Mouse (Mus musculus) lung, embryonic 16.5 days (tissue): ENCODE results near the gene Galnt18. TPM values are rescaled to one million over a fixed set of nuclear protein-coding genes. Genes with fewer than 3 reads are reported as not detected.

Experiments
- ATAC-seq: fragments of 200-750 bp; cut with Nextera tagmentation; 2 replicates; pipeline ENCODE4 v1.8.0; 2017; ENCODE audit warnings: low read depth, mild to moderate bottlenecking, moderate library complexity
- H3K27ac ChIP-seq: fragments of 300-500 bp; sonication (generic); 2 replicates; pipeline ENCODE4 v1.5.1; 2014; ENCODE audit warnings: mild to moderate bottlenecking, control low read depth, low read length
- H3K27me3 ChIP-seq: fragments of 300-500 bp; sonication (generic); 2 replicates; pipeline ENCODE4 v1.6.1; 2014; ENCODE audit warnings: low read depth, low read length, mixed read lengths; ENCODE audit not compliant: control insufficient read depth, insufficient read depth
- H3K36me3 ChIP-seq: fragments of 300-500 bp; sonication (generic); 2 replicates; pipeline ENCODE4 v1.6.1; 2014; ENCODE audit warnings: low read length; ENCODE audit not compliant: control insufficient read depth, insufficient read depth
- H3K4me1 ChIP-seq: fragments of 300-500 bp; sonication (generic); replicated peaks from 2 replicates; pipeline ENCODE4 v1.6.1; 2014; ENCODE audit warnings: low read length, mixed read lengths; ENCODE audit not compliant: control insufficient read depth, insufficient read depth
- H3K4me2 ChIP-seq: fragments of 300-500 bp; sonication (generic); 2 replicates; pipeline ENCODE4 v1.6.1; 2014; ENCODE audit warnings: low read depth, low read length, control low read depth
- H3K4me3 ChIP-seq: fragments of 300-500 bp; sonication (generic); 2 replicates; pipeline ENCODE4 v1.5.1; 2014; ENCODE audit warnings: mild to moderate bottlenecking, low read length, control low read depth
- H3K9ac ChIP-seq: fragments of 300-500 bp; sonication (generic); 2 replicates; pipeline ENCODE4 v1.6.1; 2014; ENCODE audit warnings: low read length, control low read depth
- H3K9me3 ChIP-seq: fragments of 300-500 bp; sonication (generic); 2 replicates; pipeline ENCODE4 v1.6.1; 2016; ENCODE audit warnings: low read length; ENCODE audit not compliant: control insufficient read depth
- WGBS: fragments of 180-500 bp; shearing (Covaris S2); extraction: QIAGEN DNeasy Blood & Tissue Kit; methylation state at CpG from one replicate; pipeline ENCODE4 v1.1.7; 2014; 5-methylcytosine and 5-hydroxymethylcytosine counted together
- polyA plus RNA-seq: library from polyadenylated mRNA; unstranded; fragments of >200 nt; fragmentation: Nextera tagmentation; extraction: Ambion mirVana; gene quantifications from 2 replicates; pipeline ENCODE4 v1.2.1, GENCODE M21; 2015

The Galnt18 gene
- polyA plus RNA-seq, 1 experiment from 2014 or later: 48.0 TPM

- no peak for ATAC-seq
- Histone ChIP-seq H3K4me3 (no peak overlapping the region), H3K4me1 (no peaks in the 10 kb centered on the region), H3K36me3 (no peaks in the 10 kb centered on the region), H3K4me2 (no peak overlapping the region), H3K9me3 (no peaks in the 10 kb centered on the region), H3K27ac (no peak overlapping the region), H3K9ac (no peak overlapping the region), H3K27me3 (no peaks in the 10 kb centered on the region)
- 70% methylated on average over 6 of the region's 6 CpGs for WGBS
These were observed 199.2 kb downstream of the Galnt18 start for GRCm38 (mm10) chr7:111580547-111580946.

DNA sequence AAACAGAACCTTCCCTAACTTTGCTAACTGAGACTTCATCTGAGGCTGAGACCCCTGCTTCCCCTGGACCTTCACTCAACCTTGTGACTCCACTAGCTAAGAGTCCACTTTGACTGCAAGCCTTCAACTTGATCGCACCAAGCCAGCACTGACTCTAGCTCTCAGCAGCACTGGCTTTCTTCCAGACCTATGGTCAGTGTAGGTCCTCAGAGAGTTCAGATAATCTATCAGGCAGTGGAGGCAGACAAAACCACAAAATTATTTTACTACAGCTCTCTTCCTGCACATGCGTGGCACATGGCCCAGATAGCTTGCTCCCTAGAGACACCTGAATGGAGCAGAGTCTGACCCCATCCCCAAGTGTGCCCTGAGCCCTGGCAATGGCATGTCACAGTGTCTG lies 204.7 kb downstream of the Galnt18 start:
- H3K4me2 ChIP-seq: no peak overlapping the region
- no peaks in the 10 kb centered on the region for H3K4me1 ChIP-seq
- 59% methylated on average over 2 of the region's 2 CpGs for WGBS
- no peak overlapping the region for H3K27ac ChIP-seq
- H3K9ac ChIP-seq: no peak overlapping the region
- H3K4me3 ChIP-seq: no peak overlapping the region
- no peaks in the 10 kb centered on the region for H3K27me3 ChIP-seq
- no peaks in the 10 kb centered on the region for H3K36me3 ChIP-seq
- no peaks in the 10 kb centered on the region for H3K9me3 ChIP-seq
- ATAC-seq: no peak

- Histone ChIP-seq H3K4me2 (no peak overlapping the region), H3K4me1 (no peaks in the 10 kb centered on the region), H3K9me3 (no peaks in the 10 kb centered on the region), H3K4me3 (no peak overlapping the region), H3K9ac (no peak overlapping the region), H3K36me3 (no peaks in the 10 kb centered on the region), H3K27ac (no peak overlapping the region), H3K27me3 (no peaks in the 10 kb centered on the region)
- WGBS: 74% methylated on average over 2 of the region's 2 CpGs
- no peak for ATAC-seq
These were observed 207.4 kb downstream of the Galnt18 start for GRCm38 (mm10) chr7:111572336-111572735.

DNA sequence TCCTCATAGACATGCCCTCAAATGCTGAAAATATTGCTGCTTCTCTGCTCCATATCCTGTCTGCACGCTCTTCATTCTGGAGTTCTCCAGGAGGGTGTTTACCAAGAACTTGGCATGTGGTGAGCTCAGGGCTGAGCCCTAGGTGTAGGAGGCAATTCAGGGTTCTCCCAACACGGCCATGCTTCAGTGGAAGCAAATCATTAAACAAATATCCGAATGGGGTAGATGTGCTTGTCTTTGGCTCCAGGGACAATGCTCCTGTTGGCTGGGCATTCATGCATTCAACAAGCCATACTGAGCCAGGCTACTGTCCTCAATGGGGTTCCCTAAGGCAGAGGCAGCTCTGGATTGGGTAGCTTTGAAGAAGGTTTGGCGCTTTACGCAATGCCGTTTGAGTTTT lies 212.9 kb downstream of the Galnt18 start:
- no peak overlapping the region for H3K4me2 ChIP-seq
- H3K27ac ChIP-seq: no peak overlapping the region
- WGBS: 73% methylated on average over 6 of the region's 6 CpGs
- H3K9ac ChIP-seq: no peak overlapping the region
- no peak for ATAC-seq
- no peaks in the 10 kb centered on the region for H3K27me3 ChIP-seq
- H3K36me3 ChIP-seq: no peaks in the 10 kb centered on the region
- H3K9me3 ChIP-seq: 0 out of 2 replicates have a peak, but pooled peaks cover 3% of the 10 kb centered on the region
- no peaks in the 10 kb centered on the region for H3K4me1 ChIP-seq
- no peak overlapping the region for H3K4me3 ChIP-seq

DNA sequence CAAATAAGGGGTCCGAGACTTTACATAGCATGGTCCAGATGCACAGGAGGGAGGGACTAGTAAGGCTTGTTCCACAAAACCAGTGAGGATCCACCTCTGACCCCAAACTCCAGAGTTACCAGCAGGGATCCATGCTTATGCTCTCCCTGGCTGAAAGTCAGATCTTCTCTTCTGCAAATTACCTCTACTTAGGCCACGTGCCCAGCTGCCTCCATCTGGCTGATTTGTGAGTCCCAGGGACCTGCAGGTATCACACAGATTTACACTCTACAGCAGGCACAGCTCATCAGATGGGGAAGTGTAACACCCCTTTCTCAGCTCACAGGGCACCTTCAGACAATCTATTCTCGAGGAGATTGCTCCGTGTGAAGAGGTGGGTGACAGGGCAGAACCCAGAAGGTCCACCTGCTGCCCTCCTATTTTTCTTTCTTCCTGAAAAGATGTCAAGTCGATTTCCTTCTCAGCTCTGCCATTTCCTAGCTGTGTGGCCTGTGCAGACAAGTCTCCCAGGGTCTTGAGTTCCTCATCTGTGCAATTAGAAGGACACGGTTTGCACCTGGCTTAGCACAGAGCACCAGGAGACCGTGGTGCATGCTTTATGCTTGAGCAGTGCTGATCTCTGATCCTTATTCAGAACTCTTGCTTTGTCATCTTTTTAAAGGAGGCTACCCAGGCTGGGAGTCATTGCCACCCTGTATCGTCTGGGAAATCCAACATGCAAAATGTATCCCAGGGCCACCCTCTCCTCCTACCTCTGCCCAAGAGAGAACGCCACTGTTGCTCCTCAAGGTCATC lies 216.3 kb downstream of the Galnt18 start:
- Histone ChIP-seq H3K4me1 (no peaks in the 10 kb centered on the region), H3K27ac (no peak overlapping the region), H3K9ac (no peak overlapping the region), H3K27me3 (no peaks in the 10 kb centered on the region), H3K4me2 (no peak overlapping the region), H3K4me3 (no peak overlapping the region), H3K9me3 (peaks cover 7% of the 10 kb centered on the region; the same call in 1 of the 2 replicates), H3K36me3 (no peaks in the 10 kb centered on the region)
- 77% methylated on average over 9 of the region's 9 CpGs for WGBS
- no peak for ATAC-seq

GRCm38 (mm10) chr7:111560097-111560496 lies 219.7 kb downstream of the Galnt18 start:
- H3K4me1 ChIP-seq: no peaks in the 10 kb centered on the region
- H3K9ac ChIP-seq: no peak overlapping the region
- WGBS: 76% methylated on average over 3 of the region's 3 CpGs
- H3K4me3 ChIP-seq: no peak overlapping the region
- H3K4me2 ChIP-seq: no peak overlapping the region
- H3K27me3 ChIP-seq: no peaks in the 10 kb centered on the region
- H3K27ac ChIP-seq: no peak overlapping the region
- H3K9me3 ChIP-seq: peaks cover 4% of the 10 kb centered on the region; the same call in 1 of the 2 replicates
- H3K36me3 ChIP-seq: no peaks in the 10 kb centered on the region
- no peak for ATAC-seq

DNA sequence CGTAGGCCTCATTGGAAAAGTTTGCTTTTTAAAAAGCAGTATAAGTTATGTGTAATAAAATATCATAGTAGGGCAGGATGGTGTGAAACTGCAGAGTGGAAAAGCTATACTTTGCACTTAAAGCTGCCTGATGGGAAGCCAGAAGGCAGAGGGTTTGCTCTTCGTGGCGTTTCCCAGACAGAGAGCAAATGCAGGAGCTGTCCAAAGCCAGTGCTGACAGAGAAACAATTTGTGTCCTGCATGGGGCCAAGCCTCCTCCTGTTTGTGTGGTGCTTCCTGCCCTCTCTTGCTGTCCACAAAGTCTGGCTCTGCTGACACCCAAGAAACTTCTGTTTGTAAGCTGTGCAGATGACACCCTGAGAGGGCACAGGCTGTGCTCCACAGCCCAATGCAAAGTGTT lies 220.8 kb downstream of the Galnt18 start:
- H3K27me3 ChIP-seq: no peaks in the 10 kb centered on the region
- no peak overlapping the region for H3K27ac ChIP-seq
- no peak overlapping the region for H3K4me2 ChIP-seq
- peaks cover 4% of the 10 kb centered on the region; the same call in 1 of the 2 replicates for H3K9me3 ChIP-seq
- ATAC-seq: no peak
- H3K4me3 ChIP-seq: no peak overlapping the region
- no peaks in the 10 kb centered on the region for H3K36me3 ChIP-seq
- 36% methylated on average over 3 of the region's 3 CpGs for WGBS
- no peaks in the 10 kb centered on the region for H3K4me1 ChIP-seq
- no peak overlapping the region for H3K9ac ChIP-seq

GRCm38 (mm10) chr7:111550987-111551386 lies 228.8 kb downstream of the Galnt18 start:
- Histone ChIP-seq H3K4me3 (no peak overlapping the region), H3K27ac (no peak overlapping the region), H3K9ac (no peak overlapping the region), H3K27me3 (no peaks in the 10 kb centered on the region), H3K4me1 (no peaks in the 10 kb centered on the region), H3K36me3 (peaks cover 2% of the 10 kb centered on the region; the same call in 1 of the 2 replicates), H3K9me3 (no peaks in the 10 kb centered on the region), H3K4me2 (no peak overlapping the region)
- 88% methylated on average over 1 of the region's 1 CpGs for WGBS
- ATAC-seq: no peak

DNA sequence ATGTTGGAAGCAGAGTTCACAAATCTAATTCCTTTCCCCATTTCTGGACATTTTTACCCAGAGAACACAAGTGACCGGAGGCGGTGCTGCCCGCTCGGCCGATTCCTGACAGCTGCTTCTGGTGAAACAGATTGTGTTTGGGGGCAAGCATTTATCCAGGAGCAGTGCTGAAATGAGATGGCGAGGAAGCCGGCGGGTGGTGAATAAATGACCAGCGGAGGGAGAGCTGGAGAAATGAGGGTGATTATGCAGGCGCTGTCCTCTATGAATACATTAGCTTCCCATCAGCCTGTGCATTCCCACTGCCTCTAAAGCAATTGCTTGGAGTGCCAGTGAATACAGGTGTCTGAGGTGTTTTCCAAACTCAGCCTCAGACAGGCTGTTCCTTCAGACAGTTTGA lies 232.7 kb downstream of the Galnt18 start:
- no peak for ATAC-seq
- Histone ChIP-seq H3K4me1 (no peaks in the 10 kb centered on the region), H3K27me3 (no peaks in the 10 kb centered on the region), H3K4me3 (no peak overlapping the region), H3K9me3 (no peaks in the 10 kb centered on the region), H3K9ac (no peak overlapping the region), H3K4me2 (no peak overlapping the region), H3K36me3 (peaks cover 2% of the 10 kb centered on the region; the same call in 1 of the 2 replicates), H3K27ac (no peak overlapping the region)
- 71% methylated on average over 10 of the region's 10 CpGs for WGBS
